Mouse (Mus musculus): ENCODE results near the gene St8sia1. TPM values are rescaled to one million over a fixed set of nuclear protein-coding genes. Genes with fewer than 3 reads are reported as not detected.

Gene St8sia1
- total and polyA plus RNA-seq, 3 experiments, result 0.01 TPM; not detected in 2

DNA sequence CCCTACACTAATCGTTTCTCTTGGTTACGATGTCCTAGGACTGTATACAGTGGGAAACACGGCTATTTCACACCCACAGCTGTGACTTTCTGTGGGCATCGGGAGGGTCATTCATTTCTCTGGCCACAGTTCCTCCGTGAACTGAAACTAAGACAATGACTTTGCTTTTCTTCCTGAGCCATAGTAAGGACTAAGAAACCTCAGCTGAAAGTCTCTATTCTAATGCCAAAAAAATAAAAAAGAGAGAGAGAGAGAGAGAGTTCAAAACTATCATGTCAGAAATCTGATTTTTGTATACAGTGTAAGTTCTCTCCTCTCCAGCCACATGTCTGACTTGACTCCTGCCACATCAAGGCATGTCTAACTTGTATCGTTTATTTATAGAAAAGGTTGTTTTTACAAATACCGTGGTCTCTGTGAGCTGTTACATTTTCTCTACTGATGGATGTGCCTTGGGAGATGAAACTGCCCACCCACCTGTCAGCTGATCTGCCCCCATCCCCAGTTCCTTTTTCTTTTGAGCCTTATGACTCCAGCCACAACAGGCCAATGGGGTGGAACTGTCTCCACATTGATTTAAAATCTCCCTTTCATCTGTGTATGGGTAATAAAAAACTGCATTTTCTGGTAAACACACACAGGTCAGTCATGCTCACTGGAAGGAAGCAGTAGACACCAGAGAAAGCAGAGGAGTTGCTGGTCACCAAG, 94.4 kb downstream of the St8sia1 start:
- DNase-seq (ENCODE audit: low read depth, low spot score), result no peak
- Histone ChIP-seq H3K4me1 (ENCODE audit: control insufficient read depth in 1 of 2, insufficient read depth in 2 of 2, low read length in 2 of 2) (no peaks in the 10 kb centered on the region), H3K36me3 (ENCODE audit: control insufficient read depth in 1 of 2, insufficient read depth in 2 of 2, low read length in 2 of 2) (no peaks in the 10 kb centered on the region), H3K9me3 (replicated peaks; ENCODE audit: insufficient read depth, low read length) (no peaks in the 10 kb centered on the region), H3K79me2 (ENCODE audit: control insufficient read depth, insufficient read depth, low read length, poor library complexity) (no peaks in the 10 kb centered on the region), H3K27ac (ENCODE audit: control insufficient read depth, low read depth, low read length) (no peak overlapping the region), H3K4me3 (ENCODE audit: control insufficient read depth in 1 of 2, insufficient read depth in 1 of 2, low read depth in 2 of 2, low read length in 2 of 2) (no peak overlapping the region), H3K9ac (ENCODE audit: control insufficient read depth, low read depth, low read length, poor library complexity, severe bottlenecking) (no peak overlapping the region), H3K27me3 (ENCODE audit: control insufficient read depth in 1 of 2, insufficient read depth in 2 of 2, low read length in 2 of 2) (no peaks in the 10 kb centered on the region)
- no peak for TF ChIP-seq RAD21 (IDR thresholded peaks at IDR 0.05; ENCODE audit: low read depth, low read length)
- no peak for TF ChIP-seq MEF2A (IDR thresholded peaks at IDR 0.05; ENCODE audit: extremely low read depth, insufficient replicate concordance, low read depth, low read length, poor library complexity, severe bottlenecking)
- no peak for TF ChIP-seq GABPA (IDR thresholded peaks at IDR 0.05; ENCODE audit: low read depth, low read length)
- TF ChIP-seq ZMIZ1 (IDR thresholded peaks at IDR 0.05; ENCODE audit: low read depth, low read length), result no peak
- no peak for TF ChIP-seq MXI1 (IDR thresholded peaks at IDR 0.05; ENCODE audit: low read depth, low read length)
- TF ChIP-seq USF2 (IDR thresholded peaks at IDR 0.05; ENCODE audit: borderline replicate concordance in 1 of 2, insufficient read depth in 1 of 2, low read depth in 1 of 2, low read length in 2 of 2), result no peak
- no peak for TF ChIP-seq POLR2AphosphoS2 (IDR thresholded peaks at IDR 0.05; ENCODE audit: low read length)
- TF ChIP-seq POLR2A (IDR thresholded peaks at IDR 0.05; ENCODE audit: control insufficient read depth in 1 of 2, insufficient read depth in 1 of 2, low read depth in 1 of 2, low read length in 2 of 2, poor library complexity in 1 of 2), result no peak
- no peak for TF ChIP-seq NRF1 (IDR thresholded peaks at IDR 0.05; ENCODE audit: insufficient read depth, low read depth, low read length, poor library complexity, severe bottlenecking)
- no peak for TF ChIP-seq ETS1 (IDR thresholded peaks at IDR 0.05; ENCODE audit: low read depth, low read length)
- no peak for TF ChIP-seq MAFK (IDR thresholded peaks at IDR 0.05; ENCODE audit: borderline replicate concordance, low read depth, low read length)
- TF ChIP-seq ZC3H11A (IDR thresholded peaks at IDR 0.05; ENCODE audit: low read depth, low read length), result no peak
- no peak for TF ChIP-seq USF1 (IDR thresholded peaks at IDR 0.05; ENCODE audit: low read depth, low read length)
- no peak for TF ChIP-seq TCF12 (IDR thresholded peaks at IDR 0.05; ENCODE audit: low read depth, low read length)
- TF ChIP-seq KAT2A (conservative IDR thresholded peaks at IDR 0.05; ENCODE audit: low read depth, low read length), result no peak
- no peak for TF ChIP-seq SMC3 (IDR thresholded peaks at IDR 0.05; ENCODE audit: low read depth, low read length)
- no peak for TF ChIP-seq NELFE (IDR thresholded peaks at IDR 0.05; ENCODE audit: low read depth, low read length)
- no peak for TF ChIP-seq CTCF (IDR thresholded peaks at IDR 0.05 in 2 of 3, conservative IDR thresholded peaks at IDR 0.05 in 1 of 3; ENCODE audit: control insufficient read depth in 1 of 3, insufficient read depth in 1 of 3, low read depth in 2 of 3, low read length in 3 of 3, poor library complexity in 1 of 3, severe bottlenecking in 1 of 3)
- TF ChIP-seq POLR2AphosphoS5 (IDR thresholded peaks at IDR 0.05; ENCODE audit: borderline replicate concordance, low read depth, low read length), result no peak
